Mouse (Mus musculus) ES-Bruce4 (cell line): ENCODE results near the gene Bcam. TPM values are rescaled to one million over a fixed set of nuclear protein-coding genes. Genes with fewer than 3 reads are reported as not detected.

Experiments
- H3K27ac ChIP-seq: 2 replicates; pipeline ENCODE4 v1.5.1; 2012; ENCODE audit warnings: low read length, inconsistent platforms; ENCODE audit not compliant: insufficient read depth
- H3K27me3 ChIP-seq: 2 replicates; pipeline ENCODE4 v1.6.1; 2012; ENCODE audit warnings: mild to moderate bottlenecking, low read length, inconsistent platforms; ENCODE audit not compliant: control insufficient read depth, poor library complexity, insufficient read depth, severe bottlenecking
- H3K36me3 ChIP-seq: 2 replicates; pipeline ENCODE4 v1.6.1; 2012; ENCODE audit warnings: inconsistent platforms, mild to moderate bottlenecking, low read length, moderate library complexity; ENCODE audit not compliant: control insufficient read depth, poor library complexity, insufficient read depth, severe bottlenecking
- H3K4me1 ChIP-seq: one replicate; pipeline ENCODE4 v1.8.1; 2011; ENCODE audit warnings: low read length; ENCODE audit not compliant: control insufficient read depth, insufficient read depth
- H3K4me3 ChIP-seq: 2 replicates; pipeline ENCODE4 v1.5.1; 2011; ENCODE audit warnings: low read depth, mild to moderate bottlenecking, low read length
- H3K9ac ChIP-seq: 2 replicates; pipeline ENCODE4 v1.6.1; 2012; ENCODE audit warnings: low read depth, mild to moderate bottlenecking, inconsistent platforms; ENCODE audit not compliant: poor library complexity, severe bottlenecking
- H3K9me3 ChIP-seq: replicated peaks from 2 replicates; pipeline ENCODE4 v1.6.1; 2012; ENCODE audit warnings: mild to moderate bottlenecking, low read length, inconsistent platforms; ENCODE audit not compliant: control insufficient read depth, poor library complexity, insufficient read depth, severe bottlenecking
- CTCF ChIP-seq: IDR thresholded peaks from one replicate; pipeline ENCODE4 v1.8.1; 2011; ENCODE audit warnings: low read depth, low read length
- EP300 ChIP-seq: IDR thresholded peaks from 2 replicates; pipeline ENCODE4 v1.6.1; 2011; ENCODE audit warnings: low read depth, low read length; ENCODE audit not compliant: insufficient read depth
- POLR2A ChIP-seq: IDR thresholded peaks from one replicate; pipeline ENCODE4 v1.8.1; 2011; ENCODE audit warnings: low read length; ENCODE audit not compliant: insufficient read depth
- polyA plus RNA-seq: library from polyadenylated mRNA; stranded (reverse); fragments of >200 nt; gene quantifications from 2 replicates; pipeline ENCODE4 v1.2.4, GENCODE M21; 2011; ENCODE audit warnings: low read depth; ENCODE audit not compliant: missing spikeins, insufficient read depth, insufficient read length

The Bcam gene
- polyA plus RNA-seq, 1 experiment: 138 TPM

GRCm38 (mm10) chr7:19714836-19715235, 56.0 kb downstream of the Bcam start:
- no peak for TF ChIP-seq EP300
- no peak for TF ChIP-seq POLR2A
- no peak for TF ChIP-seq CTCF
- no peaks in the 10 kb centered on the region for H3K9me3 ChIP-seq
- no peaks in the 10 kb centered on the region for H3K27me3 ChIP-seq
- peaks cover 32% of the 10 kb centered on the region for H3K36me3 ChIP-seq
- H3K4me1 ChIP-seq: no peaks in the 10 kb centered on the region
- peak overlapping the region; percentile 97 for H3K4me3 ChIP-seq
- H3K27ac ChIP-seq: peak overlapping the region; percentile 41
- peak overlapping the region; percentile 96 for H3K9ac ChIP-seq

GRCm38 (mm10) chr7:19713598-19713997, 57.2 kb downstream of the Bcam start:
- Histone ChIP-seq H3K4me3 (no peak overlapping the region), H3K36me3 (peaks cover 44% of the 10 kb centered on the region)
- no peak for TF ChIP-seq POLR2A
- no peak for TF ChIP-seq EP300
- TF ChIP-seq CTCF: no peak

GRCm38 (mm10) chr7:19713196-19713595, 57.6 kb downstream of the Bcam start:
- Histone ChIP-seq H3K4me3 (no peak overlapping the region), H3K9me3 (no peaks in the 10 kb centered on the region), H3K27me3 (no peaks in the 10 kb centered on the region), H3K4me1 (no peaks in the 10 kb centered on the region), H3K9ac (no peak overlapping the region), H3K27ac (no peak overlapping the region), H3K36me3 (peaks cover 47% of the 10 kb centered on the region)
- TF ChIP-seq CTCF (peak; percentile 37), EP300 (no peak)

More at GRCm38 (mm10) chr7:19713598-19713997, 57.2 kb downstream of the Bcam start:
- peak overlapping the region; percentile 96; the same call in 1 of the 2 replicates for H3K9ac ChIP-seq
- no peak overlapping the region for H3K27ac ChIP-seq
- no peaks in the 10 kb centered on the region for H3K9me3 ChIP-seq
- no peaks in the 10 kb centered on the region for H3K27me3 ChIP-seq
- H3K4me1 ChIP-seq: no peaks in the 10 kb centered on the region

- no peak overlapping the region for H3K9ac ChIP-seq
- no peaks in the 10 kb centered on the region for H3K4me1 ChIP-seq
- no peak overlapping the region for H3K27ac ChIP-seq
- no peaks in the 10 kb centered on the region for H3K27me3 ChIP-seq
- H3K4me3 ChIP-seq: no peak overlapping the region
- H3K9me3 ChIP-seq: no peaks in the 10 kb centered on the region
- peaks cover 52% of the 10 kb centered on the region for H3K36me3 ChIP-seq
- no peak for TF ChIP-seq EP300
- peak; percentile 19 for TF ChIP-seq CTCF
- no peak for TF ChIP-seq POLR2A
Measured at GRCm38 (mm10) chr7:19712414-19712813, 58.4 kb downstream of the Bcam start.

- H3K27me3 ChIP-seq: no peaks in the 10 kb centered on the region
- H3K9me3 ChIP-seq: no peaks in the 10 kb centered on the region
- no peak for TF ChIP-seq POLR2A
- no peak for TF ChIP-seq CTCF
- TF ChIP-seq EP300: no peak
- no peak overlapping the region for H3K4me3 ChIP-seq
- H3K36me3 ChIP-seq: peaks cover 61% of the 10 kb centered on the region
- H3K27ac ChIP-seq: no peak overlapping the region
- H3K9ac ChIP-seq: no peak overlapping the region
- no peaks in the 10 kb centered on the region for H3K4me1 ChIP-seq
Measured at GRCm38 (mm10) chr7:19710650-19711049, 60.2 kb downstream of the Bcam start.

Other genes starting within 250 kb of the Bcam start
- gene Ppp1r37, start 207.9 kb downstream of the Bcam start, polyA plus RNA-seq: 16.1 and 19.1 TPM in 2 replicates
- gene Zfp296, start 193.7 kb downstream of the Bcam start, polyA plus RNA-seq: 21.5 and 23.5 TPM in 2 replicates
- gene Gemin7, start 193.4 kb downstream of the Bcam start, polyA plus RNA-seq: 25.2 and 30.5 TPM in 2 replicates
- 52.3 and 57.4 TPM in 2 replicates for gene Clasrp, start 166.5 kb downstream of the Bcam start, polyA plus RNA-seq
- 11.7 and 11.9 TPM in 2 replicates for gene Relb, start 141.6 kb downstream of the Bcam start, polyA plus RNA-seq
- gene Clptm1, start 106.0 kb downstream of the Bcam start, polyA plus RNA-seq: 49.6 and 52.7 TPM in 2 replicates
- gene Apoc2, start 93.1 kb downstream of the Bcam start, polyA plus RNA-seq: 1.2 TPM in 1 of 2 replicates, not detected in the other
- gene Gm44805, start 89.6 kb downstream of the Bcam start, polyA plus RNA-seq: not detected in 2 replicates
- gene Apoc4, start 89.5 kb downstream of the Bcam start, polyA plus RNA-seq: 1.1 TPM in 1 of 2 replicates, not detected in the other
- 93.2 and 95.8 TPM in 2 replicates for gene Apoc1, start 78.4 kb downstream of the Bcam start, polyA plus RNA-seq
- 1,030 and 1,048 TPM in 2 replicates for gene Apoe, start 71.8 kb downstream of the Bcam start, polyA plus RNA-seq
- 68.2 TPM in 2 replicates for gene Tomm40, start 55.6 kb downstream of the Bcam start, polyA plus RNA-seq
- 86.7 and 97.9 TPM in 2 replicates for gene Nectin2, start 20.5 kb downstream of the Bcam start, polyA plus RNA-seq
- 17.1 and 23.2 TPM in 2 replicates for gene Cblc, start 25.8 kb upstream of the Bcam start, polyA plus RNA-seq
- gene Bcl3, start 51.8 kb upstream of the Bcam start, polyA plus RNA-seq: 17.3 and 27.3 TPM in 2 replicates
- 0.82 and 1.1 TPM in 2 replicates for gene Gm19345, start 81.0 kb upstream of the Bcam start, polyA plus RNA-seq
- gene Ceacam16, start 90.3 kb upstream of the Bcam start, polyA plus RNA-seq: not detected in 2 replicates
- gene Ceacam19, start 116.9 kb upstream of the Bcam start, polyA plus RNA-seq: not detected in 2 replicates
- 63.5 and 68.1 TPM in 2 replicates for gene Pvr, start 150.1 kb upstream of the Bcam start, polyA plus RNA-seq
- 1.3 and 2.1 TPM in 2 replicates for gene Igsf23, start 179.7 kb upstream of the Bcam start, polyA plus RNA-seq
- gene Ceacam20, start 194.4 kb upstream of the Bcam start, polyA plus RNA-seq: 0.21 TPM in 1 of 2 replicates, not detected in the other
- gene Nlrp9b, start 220.4 kb upstream of the Bcam start, polyA plus RNA-seq: 0.30 and 0.33 TPM in 2 replicates